Mouse (Mus musculus) megakaryocyte, embryonic 14.5 days (primary cell): ENCODE data around the gene Rbm20. TPM values are rescaled to one million over a fixed set of nuclear protein-coding genes. Genes with fewer than 3 reads are reported as not detected.
A peak's percentile ranks its signal among the peaks of the same experiment; 100 is the strongest.

Experiments
- H3K27me3 ChIP-seq: replicated peaks from 2 replicates; pipeline ENCODE3; 2012; ENCODE audit warnings: inconsistent platforms
- H3K36me3 ChIP-seq: replicated peaks from 2 replicates; pipeline ENCODE3; 2012; ENCODE audit warnings: low read length, inconsistent platforms, mixed read lengths
- H3K4me1 ChIP-seq: 2 replicates; pipeline ENCODE4 v1.6.1; 2012; ENCODE audit warnings: inconsistent platforms
- H3K4me3 ChIP-seq: replicated peaks from 2 replicates; pipeline ENCODE3; 2012; ENCODE audit warnings: moderate library complexity, mild to moderate bottlenecking, inconsistent platforms
- H3K9me3 ChIP-seq: 2 replicates; pipeline ENCODE4 v1.6.1; 2012; ENCODE audit warnings: inconsistent platforms
- FLI1 ChIP-seq: IDR thresholded peaks from 2 replicates; pipeline ENCODE4 v1.6.1; 2012; ENCODE audit warnings: low read length, inconsistent platforms, mixed read lengths
- GATA1 ChIP-seq: IDR thresholded peaks from 3 replicates; pipeline ENCODE4 v1.6.1; 2012; ENCODE audit warnings: mixed read lengths, low read length, inconsistent platforms, borderline replicate concordance
- polyA plus RNA-seq: library from polyadenylated mRNA; stranded (reverse); fragments of >175 nt; gene quantifications from 2 replicates; pipeline ENCODE4 v1.2.3, GENCODE M21; 2012; ENCODE audit warnings: low replicate concordance; ENCODE audit not compliant: insufficient read depth

The Rbm20 gene
- polyA plus RNA-seq, 1 experiment, result not detected

DNA sequence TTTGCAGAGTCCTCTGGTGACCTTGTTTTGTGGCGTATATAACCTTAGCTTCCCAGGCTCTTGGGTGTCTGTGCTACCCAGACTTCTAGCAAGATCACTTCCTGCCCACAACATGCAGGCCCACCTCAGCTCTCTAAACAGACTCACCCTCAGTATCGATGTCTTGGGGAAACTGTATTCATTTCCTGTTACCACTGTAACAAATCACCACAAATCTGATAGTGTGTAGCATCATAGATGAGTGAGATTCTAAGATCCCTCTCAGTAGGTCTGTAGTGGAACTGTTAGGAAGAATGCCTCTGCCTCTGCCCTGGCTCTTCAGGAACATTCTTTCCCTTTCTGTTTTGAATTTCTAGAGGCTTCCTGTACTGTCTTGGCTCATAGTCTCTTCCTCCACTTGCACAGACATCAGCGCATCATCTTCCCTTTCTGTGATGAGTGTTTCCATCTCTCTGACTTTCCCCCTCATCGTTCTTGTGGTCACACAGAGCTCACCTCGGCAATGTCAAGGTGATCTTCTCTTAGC lies 130.2 kb downstream of the Rbm20 start:
- Histone ChIP-seq H3K9me3 (no peaks in the 10 kb centered on the region), H3K36me3 (no peaks in the 10 kb centered on the region), H3K27me3 (no peaks in the 10 kb centered on the region), H3K4me3 (peak overlapping the region; percentile 19), H3K4me1 (peaks cover 88% of the 10 kb centered on the region)
- TF ChIP-seq GATA1, result no peak
- TF ChIP-seq FLI1, result no peak

- H3K27me3 ChIP-seq, result no peaks in the 10 kb centered on the region
- peaks cover 2% of the 10 kb centered on the region for H3K36me3 ChIP-seq
- peaks cover 86% of the 10 kb centered on the region for H3K4me1 ChIP-seq
- no peaks in the 10 kb centered on the region for H3K9me3 ChIP-seq
- H3K4me3 ChIP-seq, result peak overlapping the region; percentile 53
- TF ChIP-seq FLI1 (no peak), GATA1 (no peak)
These were observed 131.1 kb downstream of the Rbm20 start for GRCm38 (mm10) chr19:53808041-53808777.

DNA sequence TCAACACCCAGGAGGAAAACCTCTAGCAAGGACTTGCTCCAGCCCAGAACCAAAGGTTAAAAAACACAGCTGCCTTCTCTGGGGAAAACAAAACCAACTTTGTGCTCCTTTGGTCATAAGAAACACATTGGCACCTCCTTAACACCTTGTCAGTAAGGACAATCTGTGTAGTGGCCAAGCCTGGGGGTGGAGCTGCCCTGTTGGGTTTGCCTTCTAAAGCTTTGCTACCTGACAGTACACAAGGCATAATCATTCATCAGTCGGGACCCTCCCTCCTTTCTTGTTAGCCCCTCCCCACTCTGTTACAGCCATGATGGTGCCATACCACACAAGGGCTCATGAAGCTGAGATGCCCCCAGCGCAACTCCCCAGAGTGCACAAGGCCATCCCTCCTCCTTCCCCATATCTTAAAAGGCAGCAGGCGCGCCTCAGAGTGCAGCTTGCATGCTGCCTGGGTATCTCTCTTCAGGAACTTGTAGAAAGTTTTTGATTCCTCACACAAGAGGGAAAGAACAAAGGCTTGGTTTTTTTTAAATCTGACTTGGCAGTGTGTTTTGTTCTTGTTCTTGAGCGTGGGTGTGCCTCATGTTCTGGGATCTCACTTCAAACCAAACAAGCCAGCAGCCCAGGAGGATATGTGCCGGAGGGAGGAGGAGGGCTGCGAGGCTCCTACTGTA lies 132.2 kb downstream of the Rbm20 start:
- peaks cover 12% of the 10 kb centered on the region for H3K36me3 ChIP-seq
- peaks cover 79% of the 10 kb centered on the region for H3K4me1 ChIP-seq
- peak overlapping the region; percentile 62 for H3K4me3 ChIP-seq
- no peaks in the 10 kb centered on the region for H3K9me3 ChIP-seq
- H3K27me3 ChIP-seq, result no peaks in the 10 kb centered on the region
- TF ChIP-seq GATA1, result no peak
- TF ChIP-seq FLI1, result no peak

- H3K4me1 ChIP-seq, result peaks cover 74% of the 10 kb centered on the region
- H3K27me3 ChIP-seq, result no peaks in the 10 kb centered on the region
- H3K4me3 ChIP-seq, result no peak overlapping the region
- H3K36me3 ChIP-seq, result peaks cover 15% of the 10 kb centered on the region
- no peaks in the 10 kb centered on the region for H3K9me3 ChIP-seq
- no peak for TF ChIP-seq FLI1
- no peak for TF ChIP-seq GATA1
These were observed 132.9 kb downstream of the Rbm20 start for GRCm38 (mm10) chr19:53810024-53810423.

DNA sequence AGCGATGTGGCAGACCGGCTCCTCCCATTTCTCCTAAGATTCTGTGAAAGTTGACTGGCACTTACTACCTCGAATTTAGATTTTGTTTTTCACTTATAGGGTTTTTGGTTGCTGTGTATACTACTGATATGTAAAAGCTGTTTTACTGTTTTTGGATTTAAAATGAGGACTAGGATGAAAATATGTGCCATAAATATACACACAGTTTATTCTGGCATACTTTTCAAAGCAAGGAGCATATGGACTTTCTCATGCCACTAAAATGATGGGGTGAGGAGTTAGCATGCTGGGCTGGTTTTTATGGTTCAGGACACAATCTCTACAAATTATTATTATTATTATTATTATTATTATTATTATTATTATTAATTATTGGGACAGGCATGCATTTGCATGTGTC lies 133.5 kb downstream of the Rbm20 start:
- peaks cover 74% of the 10 kb centered on the region for H3K4me1 ChIP-seq

GRCm38 (mm10) chr19:53813576-53813975 lies 136.5 kb downstream of the Rbm20 start:
- no peak for TF ChIP-seq GATA1
- no peak for TF ChIP-seq FLI1
- Histone ChIP-seq H3K9me3 (no peaks in the 10 kb centered on the region), H3K27me3 (no peaks in the 10 kb centered on the region), H3K4me3 (no peak overlapping the region), H3K36me3 (peaks cover 21% of the 10 kb centered on the region), H3K4me1 (peaks cover 75% of the 10 kb centered on the region)

More for the DNA sequence above, 133.5 kb downstream of the Rbm20 start:
- Histone ChIP-seq H3K9me3 (no peaks in the 10 kb centered on the region), H3K27me3 (no peaks in the 10 kb centered on the region), H3K36me3 (peaks cover 21% of the 10 kb centered on the region), H3K4me3 (no peak overlapping the region)
- TF ChIP-seq FLI1 (no peak), GATA1 (no peak)

DNA sequence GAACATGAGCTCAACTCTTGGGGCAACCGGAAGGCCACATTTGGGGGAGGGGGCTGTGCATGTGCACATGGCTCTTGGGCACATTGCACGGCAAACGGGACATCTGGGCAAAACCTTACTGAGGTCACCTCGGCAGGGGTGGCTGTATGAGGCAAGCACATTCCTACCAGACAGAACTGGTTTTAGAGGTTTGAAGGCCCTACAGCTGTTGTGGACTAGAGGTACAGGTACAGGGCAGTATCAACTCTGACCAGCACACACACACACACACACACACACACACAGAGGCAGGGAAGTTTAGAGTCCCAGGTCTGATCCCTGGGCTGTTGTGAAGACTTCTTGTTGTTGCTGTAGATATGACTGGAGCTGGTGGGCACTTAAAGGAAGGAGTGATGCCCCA lies 138.6 kb downstream of the Rbm20 start:
- peaks cover 21% of the 10 kb centered on the region for H3K36me3 ChIP-seq
- H3K27me3 ChIP-seq, result no peaks in the 10 kb centered on the region
- H3K9me3 ChIP-seq, result no peaks in the 10 kb centered on the region
- TF ChIP-seq FLI1 (no peak), GATA1 (no peak)
- H3K4me1 ChIP-seq, result peaks cover 76% of the 10 kb centered on the region
- peak overlapping the region; percentile 7 for H3K4me3 ChIP-seq

DNA sequence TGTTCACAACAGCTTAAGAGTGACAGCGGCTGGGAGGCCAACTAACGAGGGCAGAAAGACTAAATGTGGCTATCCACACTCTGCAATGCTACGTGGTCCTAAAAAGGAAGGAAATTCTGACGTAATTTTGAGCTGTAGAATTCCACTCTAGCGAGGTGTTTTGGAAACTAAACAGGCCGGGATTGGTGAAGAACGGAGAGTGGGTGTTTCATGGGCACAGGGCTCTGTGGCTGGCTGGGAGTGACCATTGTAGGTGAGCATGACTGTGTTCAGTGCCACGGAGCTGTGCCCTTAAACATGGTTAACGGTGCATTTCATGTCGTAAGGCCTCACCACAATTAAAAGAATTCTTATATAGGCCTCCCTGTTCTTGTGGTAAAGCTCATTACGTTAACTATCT lies 139.1 kb downstream of the Rbm20 start:
- H3K4me1 ChIP-seq, result peaks cover 77% of the 10 kb centered on the region
- H3K27me3 ChIP-seq, result no peaks in the 10 kb centered on the region
- peak overlapping the region; percentile 21 for H3K4me3 ChIP-seq
- no peaks in the 10 kb centered on the region for H3K9me3 ChIP-seq
- peaks cover 21% of the 10 kb centered on the region for H3K36me3 ChIP-seq
- TF ChIP-seq FLI1 (no peak), GATA1 (no peak)

DNA sequence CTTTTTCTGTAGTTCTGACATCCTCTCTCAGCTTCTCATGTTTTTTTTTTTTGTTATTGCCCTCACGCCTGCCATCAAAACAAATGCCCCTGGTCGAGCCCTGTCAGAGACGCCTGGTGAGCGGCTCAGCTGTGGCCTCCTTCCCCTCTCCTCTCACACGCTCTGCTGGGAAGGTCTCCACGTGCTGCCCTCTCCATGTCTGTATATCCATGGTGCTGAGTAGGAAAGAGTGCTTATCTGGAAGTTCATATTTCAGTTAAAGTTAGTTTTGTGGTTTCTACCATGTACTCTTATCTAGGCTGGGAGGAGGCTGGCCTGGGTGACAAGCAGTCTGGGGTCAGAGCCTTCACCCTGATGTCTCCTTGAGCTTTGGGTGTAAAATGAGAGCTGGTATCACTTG lies 142.2 kb downstream of the Rbm20 start:
- H3K4me1 ChIP-seq, result peaks cover 87% of the 10 kb centered on the region
- H3K4me3 ChIP-seq, result peak overlapping the region; percentile 62
- no peak for TF ChIP-seq FLI1
- TF ChIP-seq GATA1, result no peak; the same call in 2 of the 3 replicates
- H3K9me3 ChIP-seq, result no peaks in the 10 kb centered on the region
- H3K36me3 ChIP-seq, result peaks cover 10% of the 10 kb centered on the region
- H3K27me3 ChIP-seq, result no peaks in the 10 kb centered on the region
